Mouse (Mus musculus): ENCODE results near the gene Smdt1. TPM values are rescaled to one million over a fixed set of nuclear protein-coding genes. Genes with fewer than 3 reads are reported as not detected.
"Not testable (repeated sequence)": the region's sequence is repeated elsewhere in the genome, so short reads cannot be mapped to it uniquely, and the experiment has no call there.

Gene Smdt1
- polyA plus RNA-seq, 1 experiment = 84.8 TPM

DNA sequence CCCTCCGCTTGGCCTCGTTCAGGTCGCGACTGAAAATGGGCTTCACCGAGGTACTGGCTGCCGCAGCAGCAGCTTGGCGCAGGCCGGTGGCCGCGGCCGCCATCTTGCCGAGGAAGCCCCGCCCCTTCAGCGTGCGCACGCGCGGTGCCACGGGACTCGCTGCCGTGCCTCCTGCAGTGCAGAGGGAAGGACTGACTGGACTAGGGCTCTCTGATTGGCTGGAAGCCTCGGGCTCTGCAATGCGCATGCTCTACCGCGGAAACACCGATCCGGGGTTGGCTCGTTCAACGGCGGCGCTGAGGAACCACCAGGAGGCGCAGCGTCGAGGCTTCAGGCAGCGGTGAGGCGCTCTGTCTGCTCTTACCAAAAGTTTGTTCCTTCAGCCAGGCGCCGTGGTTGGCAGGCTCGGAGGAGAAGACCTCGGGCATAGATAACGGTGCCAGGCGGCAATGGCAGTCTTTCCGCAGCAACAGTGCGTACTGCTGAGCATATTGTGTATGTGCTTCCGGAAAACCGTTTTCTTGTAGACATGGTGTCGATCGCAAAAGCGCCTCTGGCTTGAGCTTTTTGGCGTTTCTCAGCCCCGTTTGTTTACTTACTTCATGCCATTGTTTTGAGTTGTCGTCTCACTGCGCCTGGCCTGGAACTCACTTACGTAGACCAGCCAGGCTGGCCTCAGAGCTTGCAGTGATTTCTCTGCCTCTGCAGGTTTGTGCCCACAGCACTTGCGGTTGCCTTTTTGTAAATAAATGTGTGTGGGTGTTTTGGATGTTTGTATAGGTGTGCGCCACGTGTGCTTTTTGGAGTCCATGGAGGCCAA lies 15.6 kb downstream of the Smdt1 start, which contains the start of gene Ndufa6:
TSS of gene Ndufa6 (minus strand) at position 197 of the 820 bp plus-strand sequence.
- peaks cover 8% of the 10 kb centered on the region for H3K36me3 ChIP-seq (ENCODE audit: control insufficient read depth, insufficient read depth, low read length, poor library complexity, severe bottlenecking)
- peak within 1 kb of the TSS; percentile 91 for H3K9ac ChIP-seq (ENCODE audit: low read depth, poor library complexity, severe bottlenecking)
- peak; percentile 81 for TF ChIP-seq CTCF (IDR thresholded peaks at IDR 0.05; ENCODE audit: low read depth, low read length)
- TF ChIP-seq EP300 (IDR thresholded peaks at IDR 0.05; ENCODE audit: insufficient read depth, low read depth, low read length) = 0 out of 2 replicates have a peak, but pooled peaks have one; percentile 19
- peak; percentile 84 for TF ChIP-seq POLR2A (IDR thresholded peaks at IDR 0.05; ENCODE audit: insufficient read depth, low read length)
- H3K4me1 ChIP-seq (ENCODE audit: control insufficient read depth, insufficient read depth, low read length) = no peaks in the 10 kb centered on the region
- H3K27me3 ChIP-seq (ENCODE audit: control insufficient read depth, insufficient read depth, low read length, poor library complexity, severe bottlenecking) = no peaks in the 10 kb centered on the region
- peak within 1 kb of the TSS; percentile 60 for H3K27ac ChIP-seq (ENCODE audit: insufficient read depth, low read length)
- no peaks in the 10 kb centered on the region for H3K9me3 ChIP-seq (replicated peaks; ENCODE audit: control insufficient read depth, insufficient read depth, low read length, poor library complexity, severe bottlenecking)
- H3K4me3 ChIP-seq (ENCODE audit: low read depth, low read length) = peak within 1 kb of the TSS; percentile 92

DNA sequence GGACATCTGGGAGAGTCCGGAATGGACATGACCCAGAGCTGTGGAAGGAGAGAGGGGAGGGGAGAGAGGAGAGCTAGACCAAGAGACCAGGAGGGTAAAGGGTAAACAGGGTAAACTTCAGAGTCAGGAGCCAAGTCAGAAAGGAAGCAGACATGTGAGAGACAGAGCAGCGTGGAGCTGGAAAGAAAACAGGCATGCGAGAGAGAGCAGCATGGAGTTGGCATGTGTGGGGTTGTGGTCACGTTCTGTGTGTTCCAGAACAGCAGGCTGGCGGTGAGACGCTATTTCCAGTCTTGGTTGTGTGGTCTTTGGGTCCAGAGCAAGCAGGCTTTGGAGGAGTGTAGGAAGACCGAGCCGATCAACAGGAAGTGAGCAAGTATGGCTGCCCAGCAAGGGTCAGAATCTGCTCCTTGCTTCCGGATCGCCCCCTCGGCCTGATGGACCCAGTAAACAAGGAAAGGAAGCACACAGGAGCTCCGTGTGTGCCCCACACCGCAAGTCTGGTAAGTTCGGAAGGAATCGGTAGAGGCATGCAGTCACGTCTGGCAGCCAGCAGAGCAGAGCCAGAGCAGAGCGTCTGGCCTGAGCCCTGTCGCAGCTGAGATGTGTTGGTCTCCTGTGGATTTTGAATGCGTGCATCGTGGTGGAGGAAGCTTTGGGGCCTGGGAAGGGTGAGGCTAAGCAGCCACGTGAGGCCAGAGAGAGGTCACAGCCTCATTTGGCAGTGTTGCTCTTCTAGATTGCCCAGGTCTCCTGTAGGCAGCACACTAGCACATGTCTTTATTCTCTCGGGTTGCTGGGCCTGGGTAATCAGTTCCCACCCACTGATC lies 19.9 kb downstream of the Smdt1 start:
- Histone ChIP-seq H3K27ac (ENCODE audit: insufficient read depth, low read length) (no peak overlapping the region), H3K27me3 (ENCODE audit: control insufficient read depth, insufficient read depth, low read length, poor library complexity, severe bottlenecking) (no peaks in the 10 kb centered on the region), H3K9ac (ENCODE audit: low read depth, poor library complexity, severe bottlenecking) (no peak overlapping the region), H3K4me3 (ENCODE audit: low read depth, low read length) (no peak overlapping the region), H3K4me1 (ENCODE audit: control insufficient read depth, insufficient read depth, low read length) (no peaks in the 10 kb centered on the region), H3K9me3 (replicated peaks; ENCODE audit: control insufficient read depth, insufficient read depth, low read length, poor library complexity, severe bottlenecking) (no peaks in the 10 kb centered on the region), H3K36me3 (ENCODE audit: control insufficient read depth, insufficient read depth, low read length, poor library complexity, severe bottlenecking) (no peaks in the 10 kb centered on the region)
- no peak for TF ChIP-seq POLR2A (IDR thresholded peaks at IDR 0.05; ENCODE audit: insufficient read depth, low read length)

DNA sequence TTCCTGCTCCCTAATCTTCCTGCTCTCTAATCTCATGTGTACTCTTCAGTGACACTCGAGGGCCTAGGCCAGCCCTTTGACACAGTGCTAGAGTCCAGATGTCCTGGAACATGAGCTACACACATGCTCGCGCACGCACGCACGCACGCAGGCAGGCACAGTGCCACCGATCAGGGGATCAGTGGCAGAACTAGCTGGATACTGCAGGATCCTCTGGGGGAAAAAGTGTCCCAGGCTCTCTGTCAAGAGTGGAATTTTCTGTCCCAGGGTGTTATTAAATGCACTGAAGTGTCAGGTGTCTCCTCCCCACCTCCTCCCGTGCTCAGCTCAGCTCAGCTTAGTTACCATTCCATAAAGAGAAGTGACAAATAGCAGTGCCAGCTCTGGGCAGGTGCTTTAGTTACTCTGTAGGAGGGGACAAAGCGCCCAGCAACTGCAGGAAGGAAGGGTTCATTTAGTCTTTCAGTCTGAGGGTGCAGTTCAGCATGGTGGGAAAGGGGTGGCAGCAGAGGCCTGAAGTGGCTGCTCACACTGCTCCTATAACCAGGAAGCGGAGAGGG lies 22.8 kb downstream of the Smdt1 start:
- Histone ChIP-seq H3K27me3 (ENCODE audit: control insufficient read depth, insufficient read depth, low read length, poor library complexity, severe bottlenecking) (no peaks in the 10 kb centered on the region), H3K4me1 (ENCODE audit: control insufficient read depth, insufficient read depth, low read length) (no peaks in the 10 kb centered on the region), H3K27ac (ENCODE audit: insufficient read depth, low read length) (no peak overlapping the region), H3K9me3 (replicated peaks; ENCODE audit: control insufficient read depth, insufficient read depth, low read length, poor library complexity, severe bottlenecking) (no peaks in the 10 kb centered on the region), H3K9ac (ENCODE audit: low read depth, poor library complexity, severe bottlenecking) (no peak overlapping the region), H3K36me3 (ENCODE audit: control insufficient read depth, insufficient read depth, low read length, poor library complexity, severe bottlenecking) (no peaks in the 10 kb centered on the region), H3K4me3 (ENCODE audit: low read depth, low read length) (no peak overlapping the region)
- TF ChIP-seq CTCF (IDR thresholded peaks at IDR 0.05; ENCODE audit: low read depth, low read length) (peak; percentile 21), EP300 (IDR thresholded peaks at IDR 0.05; ENCODE audit: insufficient read depth, low read depth, low read length) (no peak), POLR2A (IDR thresholded peaks at IDR 0.05; ENCODE audit: insufficient read depth, low read length) (no peak)

DNA sequence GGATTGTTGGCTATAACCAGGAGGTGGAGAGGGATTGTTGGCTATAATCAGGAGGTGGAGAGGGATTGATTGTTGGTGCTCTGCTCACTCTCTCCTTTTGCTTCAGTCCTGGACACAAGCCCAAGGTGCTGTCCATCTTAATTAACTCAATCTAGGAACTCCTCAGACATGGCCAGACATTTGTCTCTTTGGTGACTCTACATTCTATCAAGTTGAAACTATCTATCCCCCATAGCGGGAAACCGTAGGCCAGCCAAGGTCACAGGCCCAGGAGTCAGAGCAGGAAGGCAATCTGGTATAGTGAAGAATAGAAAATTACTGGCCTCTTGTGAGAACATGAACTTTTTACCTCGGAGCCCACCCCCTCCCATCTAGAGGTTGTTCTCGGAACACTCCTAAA lies 23.5 kb downstream of the Smdt1 start:
- Histone ChIP-seq H3K36me3 (ENCODE audit: control insufficient read depth, insufficient read depth, low read length, poor library complexity, severe bottlenecking) (no peaks in the 10 kb centered on the region), H3K4me3 (ENCODE audit: low read depth, low read length) (no peak overlapping the region), H3K27ac (ENCODE audit: insufficient read depth, low read length) (no peak overlapping the region), H3K4me1 (ENCODE audit: control insufficient read depth, insufficient read depth, low read length) (no peaks in the 10 kb centered on the region), H3K9me3 (replicated peaks; ENCODE audit: control insufficient read depth, insufficient read depth, low read length, poor library complexity, severe bottlenecking) (no peaks in the 10 kb centered on the region), H3K9ac (ENCODE audit: low read depth, poor library complexity, severe bottlenecking) (no peak overlapping the region), H3K27me3 (ENCODE audit: control insufficient read depth, insufficient read depth, low read length, poor library complexity, severe bottlenecking) (no peaks in the 10 kb centered on the region)
- TF ChIP-seq EP300 (IDR thresholded peaks at IDR 0.05; ENCODE audit: insufficient read depth, low read depth, low read length) (no peak), CTCF (IDR thresholded peaks at IDR 0.05; ENCODE audit: low read depth, low read length) (no peak), POLR2A (IDR thresholded peaks at IDR 0.05; ENCODE audit: insufficient read depth, low read length) (no peak)

DNA sequence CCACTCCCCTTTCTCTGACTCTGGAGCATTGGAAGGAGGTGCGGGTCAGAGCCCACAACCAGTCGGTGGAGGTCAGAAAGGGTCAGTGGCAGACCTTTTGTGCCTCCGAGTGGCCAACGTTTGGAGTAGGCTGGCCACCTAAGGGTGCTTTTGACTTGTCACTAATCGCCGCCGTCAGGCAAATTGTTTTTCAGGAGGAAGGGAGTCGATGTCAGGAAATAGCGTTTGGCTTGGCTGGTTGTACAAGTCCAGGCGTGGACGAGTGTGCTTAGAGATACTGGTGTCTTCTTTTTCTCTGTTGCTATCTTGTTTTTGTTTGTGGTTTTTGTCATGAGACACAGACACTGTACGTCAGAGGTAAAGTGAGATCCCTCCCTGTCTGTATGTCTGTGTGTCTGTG lies 25.0 kb downstream of the Smdt1 start:
- H3K4me1 ChIP-seq (ENCODE audit: control insufficient read depth, insufficient read depth, low read length); H3K4me3 ChIP-seq (ENCODE audit: low read depth, low read length); H3K36me3 ChIP-seq (ENCODE audit: control insufficient read depth, insufficient read depth, low read length, poor library complexity, severe bottlenecking); H3K27ac ChIP-seq (ENCODE audit: insufficient read depth, low read length); H3K27me3 ChIP-seq (ENCODE audit: control insufficient read depth, insufficient read depth, low read length, poor library complexity, severe bottlenecking); H3K9me3 ChIP-seq (replicated peaks; ENCODE audit: control insufficient read depth, insufficient read depth, low read length, poor library complexity, severe bottlenecking); H3K9ac ChIP-seq (ENCODE audit: low read depth, poor library complexity, severe bottlenecking): not testable (repeated sequence)

DNA sequence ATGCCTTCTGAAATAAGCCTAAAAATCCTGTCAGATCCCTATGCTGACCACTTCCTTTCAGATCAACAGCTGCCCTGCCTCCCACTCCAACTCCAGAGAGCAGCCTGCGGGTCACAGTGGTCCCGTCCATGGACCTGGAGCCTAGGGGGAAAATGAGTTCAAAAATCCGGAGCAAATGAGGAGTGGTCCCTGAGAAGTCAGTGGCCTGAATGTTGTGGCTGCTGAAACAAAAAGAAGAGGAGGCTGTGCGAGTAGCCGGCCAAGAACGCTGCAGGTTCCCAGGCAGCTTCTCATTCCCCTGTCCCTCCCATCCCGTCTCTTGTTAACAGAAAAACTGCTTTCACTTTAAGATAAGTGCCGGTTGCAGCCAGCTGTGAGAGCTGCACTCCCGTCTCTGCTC lies 25.8 kb downstream of the Smdt1 start:
- not testable (repeated sequence) for H3K9ac ChIP-seq (ENCODE audit: low read depth, poor library complexity, severe bottlenecking); H3K4me1 ChIP-seq (ENCODE audit: control insufficient read depth, insufficient read depth, low read length); H3K9me3 ChIP-seq (replicated peaks; ENCODE audit: control insufficient read depth, insufficient read depth, low read length, poor library complexity, severe bottlenecking); H3K36me3 ChIP-seq (ENCODE audit: control insufficient read depth, insufficient read depth, low read length, poor library complexity, severe bottlenecking); H3K27ac ChIP-seq (ENCODE audit: insufficient read depth, low read length); H3K27me3 ChIP-seq (ENCODE audit: control insufficient read depth, insufficient read depth, low read length, poor library complexity, severe bottlenecking); H3K4me3 ChIP-seq (ENCODE audit: low read depth, low read length)

All from ES-Bruce4 (cell line).